Mouse (Mus musculus): Measurements from ENCODE around the gene Rps12-ps3. TPM values are rescaled to one million over a fixed set of nuclear protein-coding genes. Genes with fewer than 3 reads are reported as not detected.

Rps12-ps3 gene
- polyA plus RNA-seq, 1 experiment from 2014 or later, result 10.4 TPM

- WGBS, result 89% methylated on average over 3 of the region's 3 CpGs
- no peak for ATAC-seq (ENCODE audit: insufficient number of reproducible peaks, insufficient read depth, low FRiP score, low TSS enrichment, low read depth)
Measured at GRCm38 (mm10) chr19:59337872-59338681, 16.0 kb downstream of the Rps12-ps3 start.

GRCm38 (mm10) chr19:59339908-59340307 lies 17.8 kb downstream of the Rps12-ps3 start:
- no peak overlapping the region for H3K27ac ChIP-seq
- 78% methylated on average over 3 of the region's 3 CpGs for WGBS
- no peak for ATAC-seq (ENCODE audit: insufficient number of reproducible peaks, insufficient read depth, low FRiP score, low TSS enrichment, low read depth)

More at GRCm38 (mm10) chr19:59337872-59338681, 16.0 kb downstream of the Rps12-ps3 start:
- Histone ChIP-seq H3K27ac (no peak overlapping the region), H3K27me3 (no peaks in the 10 kb centered on the region), H3K4me1 (peaks cover 15% of the 10 kb centered on the region), H3K36me3 (0 out of 2 replicates have a peak, but pooled peaks cover 4% of the 10 kb centered on the region), H3K4me2 (no peak overlapping the region), H3K4me3 (no peak overlapping the region), H3K9me3 (no peaks in the 10 kb centered on the region), H3K9ac (no peak overlapping the region)

GRCm38 (mm10) chr19:59342964-59343363 lies 20.9 kb downstream of the Rps12-ps3 start:
- H3K9me3 ChIP-seq, result no peaks in the 10 kb centered on the region
- H3K4me2 ChIP-seq, result peak overlapping the region; percentile 99
- H3K36me3 ChIP-seq, result no peaks in the 10 kb centered on the region
- no peak overlapping the region for H3K9ac ChIP-seq
- H3K4me3 ChIP-seq, result peak overlapping the region; percentile 93
- whole genome bisulfite sequencing, result 39% methylated on average over 2 of the region's 2 CpGs
- H3K27ac ChIP-seq, result no peak overlapping the region
- peaks cover 26% of the 10 kb centered on the region for H3K4me1 ChIP-seq
- ATAC-seq (ENCODE audit: insufficient number of reproducible peaks, insufficient read depth, low FRiP score, low TSS enrichment, low read depth), result no peak
- no peaks in the 10 kb centered on the region for H3K27me3 ChIP-seq

More at GRCm38 (mm10) chr19:59339908-59340307, 17.8 kb downstream of the Rps12-ps3 start:
- H3K36me3 ChIP-seq, result 0 out of 2 replicates have a peak, but pooled peaks cover 4% of the 10 kb centered on the region
- H3K4me2 ChIP-seq, result no peak overlapping the region
- H3K4me1 ChIP-seq, result peaks cover 28% of the 10 kb centered on the region
- no peak overlapping the region for H3K9ac ChIP-seq
- no peaks in the 10 kb centered on the region for H3K27me3 ChIP-seq
- no peak overlapping the region for H3K4me3 ChIP-seq
- H3K9me3 ChIP-seq, result no peaks in the 10 kb centered on the region

GRCm38 (mm10) chr19:59344304-59344711 lies 22.2 kb downstream of the Rps12-ps3 start:
- H3K4me2 ChIP-seq, result peak overlapping the region; percentile 99
- no peak overlapping the region for H3K27ac ChIP-seq
- peak overlapping the region; percentile 88 for H3K9ac ChIP-seq
- peak overlapping the region; percentile 93 for H3K4me3 ChIP-seq
- peaks cover 26% of the 10 kb centered on the region for H3K4me1 ChIP-seq
- no peaks in the 10 kb centered on the region for H3K36me3 ChIP-seq
- no peak for ATAC-seq (ENCODE audit: insufficient number of reproducible peaks, insufficient read depth, low FRiP score, low TSS enrichment, low read depth)
- WGBS, result 1% methylated on average over 14 of the region's 14 CpGs
- no peaks in the 10 kb centered on the region for H3K9me3 ChIP-seq
- no peaks in the 10 kb centered on the region for H3K27me3 ChIP-seq

- Histone ChIP-seq H3K27ac (peak overlapping the region; percentile 89), H3K4me3 (peak overlapping the region; percentile 93), H3K36me3 (no peaks in the 10 kb centered on the region), H3K9me3 (no peaks in the 10 kb centered on the region), H3K4me2 (peak overlapping the region; percentile 99), H3K4me1 (peaks cover 26% of the 10 kb centered on the region), H3K27me3 (no peaks in the 10 kb centered on the region), H3K9ac (peak overlapping the region; percentile 88)
- under 1% methylated on average over 69 of the region's 70 CpGs for WGBS
- peak; percentile 50 for ATAC-seq (ENCODE audit: insufficient number of reproducible peaks, insufficient read depth, low FRiP score, low TSS enrichment, low read depth)
Measured at GRCm38 (mm10) chr19:59345081-59345657, 23.1 kb downstream of the Rps12-ps3 start.

GRCm38 (mm10) chr19:59345658-59346283 lies 23.7 kb downstream of the Rps12-ps3 start, which contains the start of gene Pdzd8:
Gene Pdzd8, minus strand, starts transcription at chr19:59345780.
- H3K27me3 ChIP-seq, result no peaks in the 10 kb centered on the region
- H3K36me3 ChIP-seq, result no peaks in the 10 kb centered on the region
- H3K4me3 ChIP-seq, result peak within 1 kb of the TSS; percentile 93
- H3K9me3 ChIP-seq, result no peaks in the 10 kb centered on the region
- H3K9ac ChIP-seq, result peak within 1 kb of the TSS; percentile 88
- H3K27ac ChIP-seq, result peak within 1 kb of the TSS; percentile 89
- H3K4me1 ChIP-seq, result peaks cover 25% of the 10 kb centered on the region
- ATAC-seq (ENCODE audit: insufficient number of reproducible peaks, insufficient read depth, low FRiP score, low TSS enrichment, low read depth), result peak; percentile 93
- WGBS, result under 1% methylated on average over 87 of the region's 91 CpGs
- H3K4me2 ChIP-seq, result peak within 1 kb of the TSS; percentile 99

- peaks cover 20% of the 10 kb centered on the region for H3K4me1 ChIP-seq
- no peak for ATAC-seq (ENCODE audit: insufficient number of reproducible peaks, insufficient read depth, low FRiP score, low TSS enrichment, low read depth)
- H3K9me3 ChIP-seq, result no peaks in the 10 kb centered on the region
Measured at GRCm38 (mm10) chr19:59346325-59346724, 24.2 kb downstream of the Rps12-ps3 start.

GRCm38 (mm10) chr19:59349329-59349960 lies 27.4 kb downstream of the Rps12-ps3 start:
- peaks cover 5% of the 10 kb centered on the region; the same call in 1 of the 2 replicates for H3K27me3 ChIP-seq
- no peaks in the 10 kb centered on the region for H3K9me3 ChIP-seq
- H3K36me3 ChIP-seq, result no peaks in the 10 kb centered on the region
- H3K4me2 ChIP-seq, result no peak overlapping the region
- ATAC-seq (ENCODE audit: insufficient number of reproducible peaks, insufficient read depth, low FRiP score, low TSS enrichment, low read depth), result no peak
- H3K9ac ChIP-seq, result no peak overlapping the region
- H3K4me3 ChIP-seq, result no peak overlapping the region
- peaks cover 2% of the 10 kb centered on the region; the same call in 1 of the 2 replicates for H3K4me1 ChIP-seq
- no peak overlapping the region for H3K27ac ChIP-seq
- 75% methylated on average over 6 of the region's 6 CpGs for WGBS

More at GRCm38 (mm10) chr19:59346325-59346724, 24.2 kb downstream of the Rps12-ps3 start:
- H3K4me3 ChIP-seq, result peak overlapping the region; percentile 93
- no peaks in the 10 kb centered on the region for H3K36me3 ChIP-seq
- WGBS, result 2% methylated on average over 11 of the region's 11 CpGs
- peak overlapping the region; percentile 99 for H3K4me2 ChIP-seq
- peak overlapping the region; percentile 88 for H3K9ac ChIP-seq
- peak overlapping the region; percentile 89 for H3K27ac ChIP-seq
- no peaks in the 10 kb centered on the region for H3K27me3 ChIP-seq

GRCm38 (mm10) chr19:59350273-59350903 lies 28.3 kb downstream of the Rps12-ps3 start:
- Histone ChIP-seq H3K4me2 (no peak overlapping the region), H3K9me3 (no peaks in the 10 kb centered on the region), H3K27ac (no peak overlapping the region), H3K9ac (no peak overlapping the region), H3K4me3 (no peak overlapping the region), H3K4me1 (no peaks in the 10 kb centered on the region), H3K27me3 (peaks cover 5% of the 10 kb centered on the region; the same call in 1 of the 2 replicates), H3K36me3 (no peaks in the 10 kb centered on the region)
- no peak for ATAC-seq (ENCODE audit: insufficient number of reproducible peaks, insufficient read depth, low FRiP score, low TSS enrichment, low read depth)
- 71% methylated on average over 7 of the region's 7 CpGs for WGBS

- H3K9me3 ChIP-seq, result no peaks in the 10 kb centered on the region
- 62% methylated on average over 15 of the region's 15 CpGs for WGBS
- no peaks in the 10 kb centered on the region for H3K4me1 ChIP-seq
- H3K36me3 ChIP-seq, result no peaks in the 10 kb centered on the region
- ATAC-seq (ENCODE audit: insufficient number of reproducible peaks, insufficient read depth, low FRiP score, low TSS enrichment, low read depth), result no peak
- H3K27me3 ChIP-seq, result peaks cover 5% of the 10 kb centered on the region; the same call in 1 of the 2 replicates
- no peak overlapping the region for H3K9ac ChIP-seq
- no peak overlapping the region for H3K27ac ChIP-seq
- H3K4me2 ChIP-seq, result no peak overlapping the region
- H3K4me3 ChIP-seq, result no peak overlapping the region
Measured at GRCm38 (mm10) chr19:59351151-59351889, 29.2 kb downstream of the Rps12-ps3 start.
